Mouse (Mus musculus) testis, adult 2 months (tissue): ENCODE measurements around the gene Egln3.

Experiments used
- CTCF ChIP-seq: fragments of 200-500 bp; IDR thresholded peaks from 2 replicates; pipeline ENCODE4 v1.5.1; 2012; ENCODE audit warnings: low read depth, mild to moderate bottlenecking, inconsistent platforms, low read length, moderate library complexity; ENCODE audit not compliant: control insufficient read depth, insufficient read depth, insufficient replicate concordance
- POLR2A ChIP-seq: fragments of 200-500 bp; IDR thresholded peaks from 2 replicates; pipeline ENCODE4 v1.6.1; 2012; ENCODE audit warnings: low read depth, mild to moderate bottlenecking, inconsistent platforms, low read length, moderate library complexity; ENCODE audit not compliant: control insufficient read depth

DNA sequence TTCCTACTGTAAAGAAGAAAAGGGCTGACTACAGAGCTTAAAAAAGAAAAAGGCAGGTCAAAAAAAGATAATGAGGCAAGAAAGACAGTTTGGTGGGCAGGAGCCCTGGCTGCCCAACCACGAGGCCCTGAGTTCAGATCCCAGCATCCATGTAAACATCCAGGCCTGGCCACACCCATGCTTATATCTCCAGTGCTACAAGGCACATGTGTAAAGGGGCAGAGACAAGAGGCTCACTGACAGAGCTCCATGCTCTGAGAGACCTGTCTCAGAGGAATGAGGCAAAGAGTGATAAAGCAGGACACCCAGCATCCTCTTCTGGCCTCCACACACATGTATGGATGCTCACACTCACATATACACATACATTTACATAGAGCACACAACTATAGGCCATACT is 48.9 kb downstream of the Egln3 start:
- TF ChIP-seq POLR2A (no peak), CTCF (no peak)
